Mouse (Mus musculus) thymus, postnatal 4 days (tissue): Measurements from ENCODE around the gene Nf1.
A peak's percentile ranks its signal among the peaks of the same experiment; 100 is the strongest.

Experiments
- DNase-seq: peaks from one replicate; pipeline ENCODE4 v3.0.0; 2021

Nf1 gene

GRCm38 (mm10) chr11:79483876-79484528, 144.5 kb downstream of the Nf1 start:
- no peak for DNase-seq

- no peak for DNase-seq
These were observed 145.2 kb downstream of the Nf1 start for GRCm38 (mm10) chr11:79484721-79485120.

GRCm38 (mm10) chr11:79494976-79495800, 155.7 kb downstream of the Nf1 start:
- DNase-seq, result no peak

- no peak for DNase-seq
These were observed 163.4 kb downstream of the Nf1 start for GRCm38 (mm10) chr11:79502917-79503316.

GRCm38 (mm10) chr11:79503845-79504244, 164.4 kb downstream of the Nf1 start, which contains the start of gene Omg:
Gene Omg, minus strand, starts transcription at chr11:79504084.
- DNase-seq, result no peak

- DNase-seq, result no peak
These were observed 165.0 kb downstream of the Nf1 start for GRCm38 (mm10) chr11:79504506-79504905.

- no peak for DNase-seq
These were observed 172.5 kb downstream of the Nf1 start for GRCm38 (mm10) chr11:79511970-79512369.

GRCm38 (mm10) chr11:79515331-79515730, 175.8 kb downstream of the Nf1 start:
- no peak for DNase-seq

- DNase-seq, result no peak
These were observed 176.3 kb downstream of the Nf1 start for GRCm38 (mm10) chr11:79515798-79516197.

GRCm38 (mm10) chr11:79519299-79519698, 179.8 kb downstream of the Nf1 start:
- no peak for DNase-seq

- no peak for DNase-seq
These were observed 180.4 kb downstream of the Nf1 start for GRCm38 (mm10) chr11:79519878-79520291.

- DNase-seq, result no peak
These were observed 181.3 kb downstream of the Nf1 start for GRCm38 (mm10) chr11:79520772-79521171.

GRCm38 (mm10) chr11:79521930-79522329, 182.4 kb downstream of the Nf1 start:
- DNase-seq, result peak; percentile 38

GRCm38 (mm10) chr11:79522944-79523343, 183.5 kb downstream of the Nf1 start:
- no peak for DNase-seq

- peak; percentile 68 for DNase-seq
These were observed 184.2 kb downstream of the Nf1 start, which contains the start of gene Evi2b for GRCm38 (mm10) chr11:79523560-79524309. Gene Evi2b, minus strand, starts transcription at chr11:79523762.

- no peak for DNase-seq
These were observed 184.8 kb downstream of the Nf1 start for GRCm38 (mm10) chr11:79524310-79524575.

GRCm38 (mm10) chr11:79526549-79526948, 187.1 kb downstream of the Nf1 start:
- no peak for DNase-seq

- DNase-seq, result peak; percentile 38
These were observed 187.7 kb downstream of the Nf1 start for GRCm38 (mm10) chr11:79527015-79527738.

- DNase-seq, result no peak
These were observed 188.4 kb downstream of the Nf1 start for GRCm38 (mm10) chr11:79527739-79528384.

- no peak for DNase-seq
These were observed 189.1 kb downstream of the Nf1 start for GRCm38 (mm10) chr11:79528601-79529000.

- DNase-seq, result no peak
These were observed 189.7 kb downstream of the Nf1 start for GRCm38 (mm10) chr11:79529226-79529625.

GRCm38 (mm10) chr11:79529736-79530135, 190.2 kb downstream of the Nf1 start:
- no peak for DNase-seq
